Mouse (Mus musculus) MEL (cell line): ENCODE results near the gene Cntd1.

Experiments
- BHLHE40 ChIP-seq: IDR thresholded peaks from 2 replicates; pipeline ENCODE4 v1.6.1; 2012; ENCODE audit warnings: low read depth, mild to moderate bottlenecking, inconsistent platforms, low read length, improper control_type of control experiment, borderline replicate concordance
- GATA1 ChIP-seq: IDR thresholded peaks from 2 replicates; pipeline ENCODE4 v1.6.1; 2011; ENCODE audit warnings: low read depth, low read length, improper control_type of control experiment
- HCFC1 ChIP-seq: IDR thresholded peaks from 2 replicates; pipeline ENCODE4 v1.6.1; 2012; ENCODE audit warnings: low read depth, mild to moderate bottlenecking, inconsistent platforms, low read length, improper control_type of control experiment, moderate library complexity
- USF1 ChIP-seq: IDR thresholded peaks from 2 replicates; pipeline ENCODE4 v1.6.1; 2014; ENCODE audit warnings: low read depth, mild to moderate bottlenecking, inconsistent platforms, low read length, improper control_type of control experiment, moderate library complexity

- TF ChIP-seq GATA1 (no peak), BHLHE40 (no peak), USF1 (no peak), HCFC1 (no peak)
These were observed 47.6 kb upstream of the Cntd1 start for GRCm38 (mm10) chr11:101230991-101231871.
